21 mouse cellular contexts compared by ENCODE assay signal in the genomic region with DNA sequence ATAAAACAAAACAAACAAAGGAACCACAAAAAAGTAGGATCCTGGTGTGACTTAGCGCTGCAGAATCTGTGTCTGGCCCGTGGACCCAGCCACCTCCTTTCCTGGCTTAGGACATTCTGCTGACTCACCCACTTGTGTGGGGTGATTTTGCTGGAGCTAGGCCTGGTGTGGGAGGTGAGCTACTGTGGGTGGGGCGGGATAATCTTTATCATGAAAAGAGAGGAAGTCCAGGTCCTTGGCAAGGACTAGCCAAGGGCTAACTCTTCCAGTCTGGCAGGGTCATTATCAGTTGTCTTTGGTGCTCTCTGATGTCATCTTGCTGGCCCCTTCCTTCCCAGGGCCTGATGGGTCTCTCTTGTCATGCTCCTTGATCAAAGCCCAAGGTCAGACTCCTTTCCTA. TPM values are rescaled to one million over a fixed set of nuclear protein-coding genes. Genes with fewer than 3 reads are reported as not detected.
A peak's percentile ranks its signal among the peaks of the same experiment; 100 is the strongest.
DNase-seq lines count a peak whose midpoint lies in the region; ATAC-seq and TF ChIP-seq lines count a peak whose summit lies in the region.
"Had no signal": no experiment of that assay in that cellular context is flagged by ENCODE, and none has a peak within 500 bp of the region (broad histone marks: within the 10 kb centered on the region; RNA-seq: fewer than 3 reads in every experiment).

No protein-coding gene starts in this region.

- intact Hi-C loops in left cerebral cortex, postnatal 25 days (cut with DNase I): no loop called here

- no peak for TF ChIP-seq POLR2A in lung, adult 2 months (IDR thresholded peaks at IDR 0.05; ENCODE audit: borderline replicate concordance, extremely low read depth, low read depth, low read length)

- no peaks in the 10 kb centered on the region for H3K27me3 ChIP-seq in heart, embryonic 11.5 days (ENCODE audit: control insufficient read depth, insufficient read depth, low read length)
- H3K27me3 ChIP-seq: forebrain, embryonic 15.5 days had no signal

- no peaks in the 10 kb centered on the region for H3K4me1 ChIP-seq in heart, embryonic 11.5 days (ENCODE audit: control insufficient read depth, insufficient read depth, low read length)
- H3K4me1 ChIP-seq in lung, adult 2 months (ENCODE audit: control insufficient read depth, insufficient read depth, low read length): no peaks in the 10 kb centered on the region
- H3K4me1 ChIP-seq: forebrain, embryonic 15.5 days; hindbrain, embryonic 13.5 days; megakaryocyte, embryonic 14.5 days; midbrain, embryonic 15.5 days had no signal

- no peak overlapping the region for H3K4me2 ChIP-seq in heart, embryonic 11.5 days
- H3K4me2 ChIP-seq: forebrain, embryonic 15.5 days; hindbrain, embryonic 13.5 days; midbrain, embryonic 15.5 days had no signal

- DNase-seq in heart, adult 11 months: peak; percentile 86
- peak; percentile 5 to 8 for DNase-seq in lung, adult 18-20 months
- no peak for DNase-seq in lung, adult 2 months
- peak; percentile 55 for DNase-seq in ZHBTc4 (ENCODE audit: low read depth, low spot score)
- peak; percentile 50 for DNase-seq in testis, postnatal 10 days (ENCODE audit: low spot score)
- no peak for DNase-seq in left cerebral cortex, postnatal 25 days (ENCODE audit: low spot score in 2 of 2)
- no peak for DNase-seq in layer of hippocampus, adult 9-11 months
- DNase-seq: B cell, adult 2 months; cerebellum, adult 9-11 months; embryo, embryonic 11 days; lung, postnatal 14 days had no signal

- no peak overlapping the region for H3K4me3 ChIP-seq in heart, embryonic 11.5 days (ENCODE audit: low read depth, low read length)
- H3K4me3 ChIP-seq in lung, adult 2 months (replicated peaks; ENCODE audit: extremely low read depth, low read depth, low read length): no peak overlapping the region
- H3K4me3 ChIP-seq: forebrain, embryonic 15.5 days; hindbrain, embryonic 13.5 days; megakaryocyte, embryonic 14.5 days; midbrain, embryonic 15.5 days; myocyte had no signal

- no peak for TF ChIP-seq CTCF in lung, adult 2 months (IDR thresholded peaks at IDR 0.05; ENCODE audit: insufficient read depth, low read length)

- no peaks in the 10 kb centered on the region for H3K9me3 ChIP-seq in heart, embryonic 11.5 days (replicated peaks; ENCODE audit: control insufficient read depth, low read length)
- H3K9me3 ChIP-seq: forebrain, embryonic 15.5 days; hindbrain, embryonic 13.5 days; megakaryocyte, embryonic 14.5 days; midbrain, embryonic 15.5 days had no signal

- H3K36me3 ChIP-seq in heart, embryonic 11.5 days (ENCODE audit: control insufficient read depth, insufficient read depth, low read length): no peaks in the 10 kb centered on the region
- H3K36me3 ChIP-seq: forebrain, embryonic 15.5 days; hindbrain, embryonic 13.5 days; midbrain, embryonic 15.5 days had no signal

- 60% methylated on average over 3 of the region's 3 CpGs for WGBS in heart, embryonic 11.5 days (ENCODE audit: insufficient replicate concordance)
- 43% methylated on average over 3 of the region's 3 CpGs for WGBS in lung, adult 2 months

- no peak overlapping the region for H3K9ac ChIP-seq in heart, embryonic 11.5 days (ENCODE audit: low read depth, low read length)
- H3K9ac ChIP-seq: forebrain, embryonic 15.5 days; hindbrain, embryonic 13.5 days; midbrain, embryonic 15.5 days had no signal

- no peak overlapping the region for H3K27ac ChIP-seq in heart, embryonic 11.5 days (ENCODE audit: low read depth, low read length)
- H3K27ac ChIP-seq: forebrain, embryonic 15.5 days; hindbrain, embryonic 13.5 days; kidney, postnatal 0 days; midbrain, embryonic 15.5 days had no signal

- ATAC-seq in heart, embryonic 11.5 days (replicated peaks; ENCODE audit: insufficient number of reproducible peaks, low FRiP score, low TSS enrichment): no peak
- ATAC-seq: forebrain, embryonic 15.5 days; midbrain, embryonic 15.5 days had no signal

RNA-seq across cellular contexts. Expression of a gene that starts 27.9 kb away (rescaled TPM):
- 1.3 and 1.5 TPM in 2 replicates for polyA plus RNA-seq in heart, embryonic 11.5 days (2014; fragmentation: Nextera tagmentation; extraction: Ambion mirVana)
- polyA plus RNA-seq in lung, adult 2 months (2012; rRNA removed): 0.19 TPM in 1 of 2 replicates, not detected in the other
- not detected for total RNA-seq in left cerebral cortex, postnatal 25 days (2021)
- total RNA-seq: layer of hippocampus, postnatal 25 days; left cerebral cortex, postnatal 10 days; neutrophil, adult 5-6 weeks had no signal
- polyA plus RNA-seq: forebrain, embryonic 15.5 days; midbrain, embryonic 15.5 days; myocyte had no signal

Comparison
In these comparisons a context has a peak if more than half of its experiments do, and no peak if none do; other contexts are left out.
1. DNase-seq: peak in heart, adult 11 months (single experiment), lung, adult 18-20 months (2 of 2), ZHBTc4 (single experiment) and testis, postnatal 10 days (single experiment); none in lung, adult 2 months (single experiment), left cerebral cortex, postnatal 25 days (0 of 2) and layer of hippocampus, adult 9-11 months (single experiment).